Mouse (Mus musculus): ENCODE measurements around the gene Ace.

DNA sequence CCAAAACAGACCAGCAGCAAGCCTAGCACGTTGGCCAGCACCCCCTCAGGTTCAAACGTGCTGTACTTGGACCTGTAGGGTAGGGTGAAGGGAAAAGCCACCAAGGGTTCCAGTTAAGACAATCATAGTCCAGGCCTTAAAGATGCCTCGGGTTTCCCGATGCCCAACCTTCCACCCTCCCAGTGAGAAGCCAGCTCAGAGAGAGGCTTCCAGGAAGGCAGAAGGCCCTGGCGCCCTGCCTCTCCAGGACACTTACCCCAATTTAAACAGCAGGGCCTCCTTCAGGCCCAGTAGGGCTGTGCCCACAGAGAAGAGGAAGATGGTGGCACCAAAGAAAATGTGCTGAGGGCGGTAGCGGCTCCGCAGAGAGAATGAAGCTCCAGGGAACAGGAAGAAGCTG lies 32.2 kb upstream of the Ace start:
- no peak for TF ChIP-seq POLR2A (IDR thresholded peaks at IDR 0.05; ENCODE audit: low read depth, low read length)
- TF ChIP-seq CTCF (IDR thresholded peaks at IDR 0.05; ENCODE audit: extremely low read depth, insufficient read depth, insufficient read length, insufficient replicate concordance) = no peak

All from spleen, adult 2 months (tissue).